Mouse (Mus musculus) retina, postnatal 7 days (tissue): ENCODE measurements around the gene Gm4707.
"Not testable (repeated sequence)": the region's sequence is repeated elsewhere in the genome, so short reads cannot be mapped to it uniquely, and the experiment has no call there.

Source experiments
- DNase-seq: peaks from one replicate; pipeline ENCODE4 v3.0.0-alpha.2; 2012; ENCODE audit warnings: low read depth, low spot score

The Gm4707 gene

GRCm38 (mm10) chr17:71444126-71444525 is 15.6 kb downstream of the Gm4707 start:
- no peak for DNase-seq

- DNase-seq = no peak
Observed at GRCm38 (mm10) chr17:71443273-71443672, 16.4 kb downstream of the Gm4707 start.

- not testable (repeated sequence) for DNase-seq
Observed at GRCm38 (mm10) chr17:71422502-71422901, 37.2 kb downstream of the Gm4707 start.

- not testable (repeated sequence) for DNase-seq
Observed at GRCm38 (mm10) chr17:71419448-71419847, 40.3 kb downstream of the Gm4707 start.

- no peak for DNase-seq
Observed at GRCm38 (mm10) chr17:71417008-71417407, 42.7 kb downstream of the Gm4707 start.
